Mouse (Mus musculus): ENCODE measurements around the gene Cbfa2t3. TPM values are rescaled to one million over a fixed set of nuclear protein-coding genes. Genes with fewer than 3 reads are reported as not detected.

Cbfa2t3 gene
- total RNA-seq, 2 experiments from 2014 or later, result 11.3 to 12.0 TPM

Small RNA genes lying within 50 kb of the gene (microRNA-seq; reads per million reads assigned to microRNA genes)
- not detected for gene Mir6396

Other genes with a start within 250 kb of the Cbfa2t3 start
- gene Snai3, start 238.4 kb downstream of the Cbfa2t3 start, total RNA-seq (2021), result under 1 TPM; 0.42 to 0.56 TPM
- 10 to 100 TPM; 47.5 to 53.7 TPM for gene Rnf166, start 223.0 kb downstream of the Cbfa2t3 start, total RNA-seq (2021)
- 10 to 100 TPM; 27.7 to 37.0 TPM for gene Ctu2, start 223.0 kb downstream of the Cbfa2t3 start, total RNA-seq (2021)
- gene Piezo1, start 147.8 kb downstream of the Cbfa2t3 start, total RNA-seq (2021), result 10 to 100 TPM; 49.0 to 52.1 TPM
- gene Cdt1, start 131.1 kb downstream of the Cbfa2t3 start, total RNA-seq (2021), result 10 to 100 TPM; 33.2 to 36.6 TPM
- gene Aprt, start 122.2 kb downstream of the Cbfa2t3 start, total RNA-seq (2021), result 10 to 100 TPM; 93.4 to 98.6 TPM
- 10 to 100 TPM; 11.9 to 13.9 TPM for gene Galns, start 87.6 kb downstream of the Cbfa2t3 start, total RNA-seq (2021)
- gene Trappc2l, start 87.5 kb downstream of the Cbfa2t3 start, total RNA-seq (2021), result 10 to 100 TPM; 51.5 to 51.8 TPM
- gene Pabpn1l, start 76.4 kb downstream of the Cbfa2t3 start, total RNA-seq (2021), result not detected
- 10 to 100 TPM; 34.0 to 35.8 TPM for gene Acsf3, start 76.4 kb upstream of the Cbfa2t3 start, total RNA-seq (2021)
- gene Cdh15, start 148.9 kb upstream of the Cbfa2t3 start, total RNA-seq (2021), result 1 to 10 TPM in 1 of 2 experiments, under 1 TPM in 1; 0.62 to 1.8 TPM

Data from adrenal gland, postnatal 4 days (tissue).